ENCODE assay signal across 19 mouse cellular contexts in the genomic region with DNA sequence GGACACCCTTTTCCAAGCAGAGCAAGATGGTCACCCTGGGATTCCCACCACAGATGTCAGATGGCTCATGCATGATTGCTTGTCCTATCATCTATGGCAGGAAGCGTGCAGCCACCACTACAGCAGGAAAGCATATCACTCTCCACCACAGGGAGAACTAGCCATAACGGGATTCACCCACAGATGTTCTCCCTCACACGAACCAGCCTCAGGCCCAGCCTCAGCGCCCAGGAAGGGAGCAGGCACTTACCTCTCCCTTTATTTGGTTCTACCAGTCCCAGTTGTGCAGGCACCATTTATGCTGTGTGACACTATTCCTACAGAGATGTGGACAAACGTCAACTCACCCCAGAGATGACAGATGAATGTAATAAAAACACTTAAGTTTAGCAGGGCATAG. TPM values are rescaled to one million over a fixed set of nuclear protein-coding genes. Genes with fewer than 3 reads are reported as not detected.
DNase-seq lines count a peak whose midpoint lies in the region; ATAC-seq and TF ChIP-seq lines count a peak whose summit lies in the region.
"Had no signal": no experiment of that assay in that cellular context is flagged by ENCODE, and none has a peak within 500 bp of the region (broad histone marks: within the 10 kb centered on the region; RNA-seq: fewer than 3 reads in every experiment).

No protein-coding gene starts in this region.

- TF ChIP-seq EP300 in CH12.LX (IDR thresholded peaks at IDR 0.05; ENCODE audit: low read length): no peak

- H3K9ac ChIP-seq in intestine, embryonic 14.5 days (ENCODE audit: low read length): no peak overlapping the region
- no peak overlapping the region for H3K9ac ChIP-seq in intestine, postnatal 0 days (ENCODE audit: low read depth, low read length)
- H3K9ac ChIP-seq in midbrain, embryonic 11.5 days (ENCODE audit: low read length): no peak overlapping the region
- H3K9ac ChIP-seq in midbrain, embryonic 15.5 days: no peak overlapping the region
- H3K9ac ChIP-seq in CH12.LX (ENCODE audit: insufficient read depth, low read depth): no peak overlapping the region
- 0 out of 2 replicates have a peak overlapping the region, but pooled peaks have one; percentile 22 for H3K9ac ChIP-seq in liver, embryonic 13.5 days
- H3K9ac ChIP-seq: embryonic facial prominence, embryonic 13.5 days; hindbrain, embryonic 13.5 days had no signal

- in situ Hi-C loops in CH12.LX (cut with MboI; ENCODE audit: low pct_ligation_motif_present, low pct_unique_long_range_greater_than_20kb, low sequenced_read_pairs): no loop called here

- TF ChIP-seq RAD21 in CH12.LX (IDR thresholded peaks at IDR 0.05; ENCODE audit: low read depth, low read length): no peak

- dilution Hi-C loops in CH12.LX (cut with MboI; ENCODE audit: extremely low pct_ligation_motif_present, extremely low pct_unique_long_range_greater_than_20kb, low sequenced_read_pairs): no loop called here

- TF ChIP-seq POLR2A in CH12.LX (IDR thresholded peaks at IDR 0.05; ENCODE audit: low read depth, low read length): no peak

- no peak for TF ChIP-seq CTCF in intestine, postnatal 0 days (IDR thresholded peaks at IDR 0.05; ENCODE audit: low read depth)
- TF ChIP-seq CTCF in CH12.LX (conservative IDR thresholded peaks at IDR 0.05 in 1 of 2, IDR thresholded peaks at IDR 0.05 in 1 of 2; ENCODE audit: low read depth in 2 of 2, low read length in 2 of 2): no peak

- no peak overlapping the region for H3K4me3 ChIP-seq in intestine, embryonic 14.5 days (ENCODE audit: low read depth, low read length)
- H3K4me3 ChIP-seq in intestine, postnatal 0 days (ENCODE audit: low read depth, low read length): no peak overlapping the region
- no peak overlapping the region for H3K4me3 ChIP-seq in midbrain, embryonic 11.5 days (ENCODE audit: low read depth, low read length)
- no peak overlapping the region for H3K4me3 ChIP-seq in midbrain, embryonic 15.5 days
- H3K4me3 ChIP-seq in CH12.LX (replicated peaks in 1 of 3; ENCODE audit: low read depth in 2 of 3, low read length in 2 of 3, poor library complexity in 1 of 3): no peak overlapping the region
- no peak overlapping the region for H3K4me3 ChIP-seq in liver, embryonic 13.5 days (replicated peaks)
- H3K4me3 ChIP-seq: embryonic facial prominence, embryonic 13.5 days; hindbrain, embryonic 13.5 days had no signal

- no peak overlapping the region for H3K27ac ChIP-seq in intestine, embryonic 14.5 days (ENCODE audit: low read depth)
- H3K27ac ChIP-seq in intestine, postnatal 0 days (ENCODE audit: low read depth, low read length): no peak overlapping the region
- H3K27ac ChIP-seq in midbrain, embryonic 11.5 days (ENCODE audit: low read depth, low read length): no peak overlapping the region
- H3K27ac ChIP-seq in midbrain, embryonic 15.5 days: no peak overlapping the region
- no peak overlapping the region for H3K27ac ChIP-seq in CH12.LX (ENCODE audit: insufficient read depth, low read depth)
- H3K27ac ChIP-seq in liver, embryonic 13.5 days: peak overlapping the region; percentile 31
- H3K27ac ChIP-seq: embryonic facial prominence, embryonic 13.5 days; hindbrain, embryonic 13.5 days; stomach, postnatal 0 days had no signal

- peaks cover 28% of the 10 kb centered on the region for H3K79me2 ChIP-seq in CH12.LX (replicated peaks; ENCODE audit: control insufficient read depth, extremely low read depth, insufficient read depth, poor library complexity, severe bottlenecking)

- peaks cover 12% of the 10 kb centered on the region for H3K4me1 ChIP-seq in intestine, embryonic 14.5 days (replicated peaks; ENCODE audit: control insufficient read depth, insufficient read depth, low read length)
- peaks cover 5% of the 10 kb centered on the region; the same call in 1 of the 2 replicates for H3K4me1 ChIP-seq in intestine, postnatal 0 days (replicated peaks; ENCODE audit: control insufficient read depth, insufficient read depth, low read length)
- H3K4me1 ChIP-seq in midbrain, embryonic 11.5 days (ENCODE audit: control insufficient read depth, insufficient read depth, low read length): peaks cover 12% of the 10 kb centered on the region
- peaks cover 28% of the 10 kb centered on the region for H3K4me1 ChIP-seq in midbrain, embryonic 15.5 days
- H3K4me1 ChIP-seq in CH12.LX (ENCODE audit: control insufficient read depth in 1 of 2, insufficient read depth in 2 of 2): peaks cover 9 to 29% of the 10 kb centered on the region in 2 experiments
- H3K4me1 ChIP-seq in liver, embryonic 13.5 days (replicated peaks): peaks cover 34% of the 10 kb centered on the region

- H3K4me2 ChIP-seq in intestine, embryonic 14.5 days (ENCODE audit: low read length): no peak overlapping the region
- H3K4me2 ChIP-seq in intestine, postnatal 0 days (replicated peaks; ENCODE audit: low read depth): no peak overlapping the region
- no peak overlapping the region for H3K4me2 ChIP-seq in midbrain, embryonic 11.5 days
- H3K4me2 ChIP-seq in midbrain, embryonic 15.5 days: no peak overlapping the region
- 0 out of 2 replicates have a peak overlapping the region, but pooled peaks have one; percentile 92 for H3K4me2 ChIP-seq in CH12.LX (ENCODE audit: insufficient read depth, low read depth, poor library complexity, severe bottlenecking)
- no peak overlapping the region for H3K4me2 ChIP-seq in liver, embryonic 13.5 days

- H3K9me3 ChIP-seq in intestine, embryonic 14.5 days (ENCODE audit: control insufficient read depth, low read length): no peaks in the 10 kb centered on the region
- H3K9me3 ChIP-seq in intestine, postnatal 0 days (ENCODE audit: control insufficient read depth): no peaks in the 10 kb centered on the region
- H3K9me3 ChIP-seq in midbrain, embryonic 11.5 days (ENCODE audit: control insufficient read depth, low read length): no peaks in the 10 kb centered on the region
- no peaks in the 10 kb centered on the region for H3K9me3 ChIP-seq in midbrain, embryonic 15.5 days
- no peaks in the 10 kb centered on the region for H3K9me3 ChIP-seq in CH12.LX (replicated peaks; ENCODE audit: low read length)
- no peaks in the 10 kb centered on the region for H3K9me3 ChIP-seq in liver, embryonic 13.5 days (replicated peaks)
- H3K9me3 ChIP-seq: embryonic facial prominence, embryonic 13.5 days; hindbrain, embryonic 13.5 days had no signal

- DNase-seq in intestine, embryonic 14.5 days (ENCODE audit: low spot score): peak; percentile 42
- DNase-seq in midbrain, embryonic 11.5 days (ENCODE audit: low spot score, missing footprints): peak; percentile 49
- DNase-seq in CH12.LX (ENCODE audit: extremely low read depth): no peak
- DNase-seq in liver, embryonic 13.5 days: no peak
- no peak for DNase-seq in adrenal gland, adult 18-20 months (ENCODE audit: low spot score in 2 of 2)
- DNase-seq: adrenal gland, postnatal 10 days; cerebellum, adult 9-11 months; heart, postnatal 14 days; layer of hippocampus, postnatal 36 days; thymus, postnatal 25 days had no signal

- H3K27me3 ChIP-seq in intestine, embryonic 14.5 days (replicated peaks; ENCODE audit: control insufficient read depth, insufficient read depth, low read length): no peaks in the 10 kb centered on the region
- no peaks in the 10 kb centered on the region for H3K27me3 ChIP-seq in intestine, postnatal 0 days (replicated peaks; ENCODE audit: control insufficient read depth, insufficient read depth, low read length)
- H3K27me3 ChIP-seq in midbrain, embryonic 11.5 days (ENCODE audit: control insufficient read depth, insufficient read depth, low read length): no peaks in the 10 kb centered on the region
- H3K27me3 ChIP-seq in midbrain, embryonic 15.5 days (replicated peaks): no peaks in the 10 kb centered on the region
- no peaks in the 10 kb centered on the region for H3K27me3 ChIP-seq in CH12.LX (replicated peaks)
- no peaks in the 10 kb centered on the region for H3K27me3 ChIP-seq in liver, embryonic 13.5 days
- H3K27me3 ChIP-seq: embryonic facial prominence, embryonic 13.5 days; hindbrain, embryonic 13.5 days had no signal

- ATAC-seq in intestine, embryonic 14.5 days (replicated peaks; ENCODE audit: low FRiP score, low TSS enrichment, low read depth): no peak
- no peak for ATAC-seq in intestine, postnatal 0 days
- ATAC-seq in midbrain, embryonic 11.5 days (ENCODE audit: low FRiP score): no peak
- ATAC-seq in midbrain, embryonic 15.5 days (replicated peaks): no peak
- ATAC-seq in liver, embryonic 13.5 days (ENCODE audit: low read depth): no peak
- no peak for ATAC-seq in CD4-positive, CD25-positive, alpha-beta regulatory T cell, adult 4 months
- ATAC-seq: forebrain, embryonic 16.5 days; intestine, embryonic 16.5 days had no signal

- H3K36me3 ChIP-seq in intestine, embryonic 14.5 days (ENCODE audit: control insufficient read depth, insufficient read depth, low read length): peaks cover 12% of the 10 kb centered on the region
- peaks cover 6% of the 10 kb centered on the region for H3K36me3 ChIP-seq in intestine, postnatal 0 days (ENCODE audit: control insufficient read depth, insufficient read depth)
- peaks cover 2% of the 10 kb centered on the region for H3K36me3 ChIP-seq in midbrain, embryonic 11.5 days (ENCODE audit: control insufficient read depth, insufficient read depth, low read length)
- peaks cover 5% of the 10 kb centered on the region for H3K36me3 ChIP-seq in midbrain, embryonic 15.5 days (replicated peaks)
- peaks cover 9 to 19% of the 10 kb centered on the region in 2 experiments for H3K36me3 ChIP-seq in CH12.LX (replicated peaks in 1 of 2; ENCODE audit: control insufficient read depth in 1 of 2, insufficient read depth in 1 of 2, low read length in 1 of 2)
- H3K36me3 ChIP-seq in liver, embryonic 13.5 days: peaks cover 8% of the 10 kb centered on the region

- 89% methylated on average over 5 of the region's 5 CpGs for WGBS in intestine, embryonic 14.5 days
- WGBS in intestine, postnatal 0 days: 86% methylated on average over 5 of the region's 5 CpGs
- WGBS in midbrain, embryonic 11.5 days: 87% methylated on average over 5 of the region's 5 CpGs
- 94% methylated on average over 5 of the region's 5 CpGs for WGBS in midbrain, embryonic 15.5 days
- 36% methylated on average over 5 of the region's 5 CpGs for WGBS in liver, embryonic 13.5 days (ENCODE audit: insufficient replicate concordance)

RNA-seq across cellular contexts. Expression of gene Atp13a1, which starts 1.9 kb away (rescaled TPM):
- polyA plus RNA-seq in intestine, embryonic 14.5 days (2014; fragmentation: Nextera tagmentation; extraction: Ambion mirVana): 52.6 and 55.9 TPM in 2 replicates
- polyA plus RNA-seq in intestine, postnatal 0 days (2015; fragmentation: Nextera tagmentation; extraction: Ambion mirVana): 18.6 and 20.5 TPM in 2 replicates
- 33.8 and 40.7 TPM in 2 replicates for polyA plus RNA-seq in midbrain, embryonic 11.5 days (2014; fragmentation: Nextera tagmentation; extraction: Ambion mirVana)
- 59.1 and 59.8 TPM in 2 replicates for polyA plus RNA-seq in midbrain, embryonic 15.5 days (2015; fragmentation: Nextera tagmentation; extraction: Ambion mirVana)
- total RNA-seq in CH12.LX (2012; rRNA removed): 53.3 and 58.4 TPM in 2 replicates
- 36.6 and 36.8 TPM in 2 replicates for total RNA-seq in CH12.LX (2014; rRNA removed)
- polyA plus RNA-seq in CH12.LX (2012; ENCODE audit: insufficient read length, low read depth): 46.9 and 51.0 TPM in 2 replicates
- 20.1 and 22.0 TPM in 2 replicates for polyA plus RNA-seq in liver, embryonic 13.5 days (2015; fragmentation: Nextera tagmentation; extraction: Ambion mirVana)
- 10 to 100 TPM; 20.4 to 28.0 TPM for polyA plus RNA-seq in CD4-positive, CD25-positive, alpha-beta regulatory T cell, adult 4 months (2017; shearing (Covaris generic))
- 10 to 100 TPM; 34.0 to 42.8 TPM for total RNA-seq in adrenal gland, adult 18-20 months (2021)

RNA-seq across cellular contexts. Expression of gene Zfp866, which starts 1.9 kb away (rescaled TPM):
- 27.4 and 27.5 TPM in 2 replicates for polyA plus RNA-seq in intestine, embryonic 14.5 days (2014; fragmentation: Nextera tagmentation; extraction: Ambion mirVana)
- 6.1 and 6.5 TPM in 2 replicates for polyA plus RNA-seq in intestine, postnatal 0 days (2015; fragmentation: Nextera tagmentation; extraction: Ambion mirVana)
- 41.5 and 42.2 TPM in 2 replicates for polyA plus RNA-seq in midbrain, embryonic 11.5 days (2014; fragmentation: Nextera tagmentation; extraction: Ambion mirVana)
- polyA plus RNA-seq in midbrain, embryonic 15.5 days (2015; fragmentation: Nextera tagmentation; extraction: Ambion mirVana): 46.1 and 47.4 TPM in 2 replicates
- total RNA-seq in CH12.LX (2012; rRNA removed) (14.3 and 15.4 TPM in 2 replicates), CH12.LX (2014; rRNA removed) (14.8 and 16.0 TPM in 2 replicates)
- polyA plus RNA-seq in CH12.LX (2012; ENCODE audit: insufficient read length, low read depth): 14.4 and 15.6 TPM in 2 replicates
- polyA plus RNA-seq in liver, embryonic 13.5 days (2015; fragmentation: Nextera tagmentation; extraction: Ambion mirVana): 7.2 and 8.3 TPM in 2 replicates
- polyA plus RNA-seq in CD4-positive, CD25-positive, alpha-beta regulatory T cell, adult 4 months (2017; shearing (Covaris generic)): 10 to 100 TPM; 16.4 to 23.9 TPM
- 10 to 100 TPM; 20.1 to 24.1 TPM for total RNA-seq in adrenal gland, adult 18-20 months (2021)

RNA-seq across cellular contexts. Expression of gene Gm20422, which starts 14.4 kb away (rescaled TPM):
- 0.73 and 1.3 TPM in 2 replicates for polyA plus RNA-seq in intestine, embryonic 14.5 days (2014; fragmentation: Nextera tagmentation; extraction: Ambion mirVana)
- 0.43 TPM in 1 of 2 replicates, not detected in the other for polyA plus RNA-seq in intestine, postnatal 0 days (2015; fragmentation: Nextera tagmentation; extraction: Ambion mirVana)
- 1.4 and 1.6 TPM in 2 replicates for polyA plus RNA-seq in midbrain, embryonic 11.5 days (2014; fragmentation: Nextera tagmentation; extraction: Ambion mirVana)
- polyA plus RNA-seq in midbrain, embryonic 15.5 days (2015; fragmentation: Nextera tagmentation; extraction: Ambion mirVana): 0.23 TPM in 1 of 2 replicates, not detected in the other
- total RNA-seq in CH12.LX (2012; rRNA removed) (1.4 and 2.1 TPM in 2 replicates), CH12.LX (2014; rRNA removed) (0.49 and 1.6 TPM in 2 replicates)
- 2.0 and 2.8 TPM in 2 replicates for polyA plus RNA-seq in CH12.LX (2012; ENCODE audit: insufficient read length, low read depth)
- 0.28 and 0.63 TPM in 2 replicates for polyA plus RNA-seq in liver, embryonic 13.5 days (2015; fragmentation: Nextera tagmentation; extraction: Ambion mirVana)
- 1 to 10 TPM; 2.1 to 3.2 TPM for polyA plus RNA-seq in CD4-positive, CD25-positive, alpha-beta regulatory T cell, adult 4 months (2017; shearing (Covaris generic))
- under 1 TPM in 1 of 2 experiments, not detected in 1; 0.64 TPM for total RNA-seq in adrenal gland, adult 18-20 months (2021)
- polyA plus RNA-seq: embryonic facial prominence, embryonic 13.5 days; heart, embryonic 11.5 days; intestine, embryonic 16.5 days had no signal

RNA-seq across cellular contexts. Expression of gene Gmip, which starts 19.4 kb away (rescaled TPM):
- polyA plus RNA-seq in intestine, embryonic 14.5 days (2014; fragmentation: Nextera tagmentation; extraction: Ambion mirVana): 10.4 and 12.3 TPM in 2 replicates
- polyA plus RNA-seq in intestine, postnatal 0 days (2015; fragmentation: Nextera tagmentation; extraction: Ambion mirVana): 7.5 and 7.8 TPM in 2 replicates
- 7.8 TPM in 2 replicates for polyA plus RNA-seq in midbrain, embryonic 11.5 days (2014; fragmentation: Nextera tagmentation; extraction: Ambion mirVana)
- 38.5 and 43.2 TPM in 2 replicates for polyA plus RNA-seq in midbrain, embryonic 15.5 days (2015; fragmentation: Nextera tagmentation; extraction: Ambion mirVana)
- total RNA-seq in CH12.LX (2012; rRNA removed) (48.1 and 49.2 TPM in 2 replicates), CH12.LX (2014; rRNA removed) (22.2 and 25.4 TPM in 2 replicates)
- 54.3 and 81.8 TPM in 2 replicates for polyA plus RNA-seq in CH12.LX (2012; ENCODE audit: insufficient read length, low read depth)
- polyA plus RNA-seq in liver, embryonic 13.5 days (2015; fragmentation: Nextera tagmentation; extraction: Ambion mirVana): 4.7 and 5.0 TPM in 2 replicates
- 100 to 1,000 TPM in 1 of 2 experiments, 10 to 100 TPM in 1; 71.9 to 150 TPM for polyA plus RNA-seq in CD4-positive, CD25-positive, alpha-beta regulatory T cell, adult 4 months (2017; shearing (Covaris generic))
- 10 to 100 TPM in 1 of 2 experiments, 1 to 10 TPM in 1; 8.3 to 10.6 TPM for total RNA-seq in adrenal gland, adult 18-20 months (2021)

RNA-seq across cellular contexts. Expression of gene Lpar2, which starts 33.1 kb away (rescaled TPM):
- polyA plus RNA-seq in intestine, embryonic 14.5 days (2014; fragmentation: Nextera tagmentation; extraction: Ambion mirVana): 1.0 and 1.2 TPM in 2 replicates
- polyA plus RNA-seq in intestine, postnatal 0 days (2015; fragmentation: Nextera tagmentation; extraction: Ambion mirVana): 0.18 and 0.24 TPM in 2 replicates
- 0.72 and 1.2 TPM in 2 replicates for polyA plus RNA-seq in midbrain, embryonic 11.5 days (2014; fragmentation: Nextera tagmentation; extraction: Ambion mirVana)
- polyA plus RNA-seq in midbrain, embryonic 15.5 days (2015; fragmentation: Nextera tagmentation; extraction: Ambion mirVana): 0.76 and 0.80 TPM in 2 replicates
- total RNA-seq in CH12.LX (2012; rRNA removed) (1.1 and 1.2 TPM in 2 replicates), CH12.LX (2014; rRNA removed) (0.74 and 0.82 TPM in 2 replicates)
- polyA plus RNA-seq in CH12.LX (2012; ENCODE audit: insufficient read length, low read depth): 2.5 and 3.0 TPM in 2 replicates
- polyA plus RNA-seq in liver, embryonic 13.5 days (2015; fragmentation: Nextera tagmentation; extraction: Ambion mirVana): 0.07 and 0.09 TPM in 2 replicates
- polyA plus RNA-seq in CD4-positive, CD25-positive, alpha-beta regulatory T cell, adult 4 months (2017; shearing (Covaris generic)): under 1 TPM; 0.74 to 0.75 TPM
- total RNA-seq in adrenal gland, adult 18-20 months (2021): 1 to 10 TPM; 1.8 to 2.0 TPM

Comparison
In these comparisons a context has a peak if more than half of its experiments do, and no peak if none do; other contexts are left out.
1. DNase-seq: peak in intestine, embryonic 14.5 days (single experiment) and midbrain, embryonic 11.5 days (single experiment); none in CH12.LX (single experiment), liver, embryonic 13.5 days (single experiment) and adrenal gland, adult 18-20 months (0 of 2).